Mouse (Mus musculus) G1E (cell line): ENCODE data around the gene Pgpep1l.

Experiments used
- CTCF ChIP-seq: IDR thresholded peaks from 2 replicates; pipeline ENCODE4 v1.5.1; 2012; ENCODE audit warnings: low read depth, low read length, inconsistent platforms, mixed read lengths
- GATA1 ChIP-seq: IDR thresholded peaks from 2 replicates; pipeline ENCODE4 v1.6.1; 2012; ENCODE audit warnings: borderline replicate concordance, low read length, inconsistent platforms, mixed read lengths
- GATA2 ChIP-seq: IDR thresholded peaks from 2 replicates; pipeline ENCODE4 v1.6.1; 2012; ENCODE audit warnings: low read depth, low read length, inconsistent platforms, borderline replicate concordance
- POLR2AphosphoS5 ChIP-seq: IDR thresholded peaks from 2 replicates; pipeline ENCODE4 v1.6.1; 2012; ENCODE audit warnings: low read depth, low read length, inconsistent platforms; ENCODE audit not compliant: insufficient replicate concordance
- TAL1 ChIP-seq: conservative IDR thresholded peaks from 2 replicates; pipeline ENCODE4 v1.6.1; 2012; ENCODE audit warnings: low read depth, low read length, inconsistent platforms, mixed read lengths

DNA sequence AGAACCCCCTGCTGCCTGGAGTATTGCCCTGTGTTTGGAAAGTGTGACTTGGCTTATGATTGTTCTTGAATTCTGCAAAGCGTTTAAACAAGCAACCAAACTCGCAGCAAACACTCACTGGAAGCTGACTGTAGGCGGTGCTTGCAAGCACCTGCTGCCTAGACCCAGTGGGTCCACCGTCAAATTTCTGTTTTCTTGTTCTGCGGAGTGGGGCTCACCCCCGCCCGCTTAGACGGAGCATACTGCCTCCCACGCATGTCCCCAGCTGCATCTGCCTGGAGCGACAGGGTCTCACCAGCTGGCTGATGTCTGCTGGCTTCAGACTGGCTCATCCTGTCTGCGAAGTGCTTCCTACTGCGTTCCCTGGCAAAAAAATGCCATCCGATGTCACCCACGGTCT is 498 bp upstream of the Pgpep1l start:
- TF ChIP-seq CTCF = no peak
- no peak for TF ChIP-seq GATA2
- no peak for TF ChIP-seq POLR2AphosphoS5
- no peak for TF ChIP-seq GATA1
- TF ChIP-seq TAL1 = no peak
